Mouse (Mus musculus): ENCODE results near the gene Ces2g. TPM values are rescaled to one million over a fixed set of nuclear protein-coding genes. Genes with fewer than 3 reads are reported as not detected.

The Ces2g gene
- 1 to 10 TPM; 2.9 to 4.1 TPM for total RNA-seq (2021)

DNA sequence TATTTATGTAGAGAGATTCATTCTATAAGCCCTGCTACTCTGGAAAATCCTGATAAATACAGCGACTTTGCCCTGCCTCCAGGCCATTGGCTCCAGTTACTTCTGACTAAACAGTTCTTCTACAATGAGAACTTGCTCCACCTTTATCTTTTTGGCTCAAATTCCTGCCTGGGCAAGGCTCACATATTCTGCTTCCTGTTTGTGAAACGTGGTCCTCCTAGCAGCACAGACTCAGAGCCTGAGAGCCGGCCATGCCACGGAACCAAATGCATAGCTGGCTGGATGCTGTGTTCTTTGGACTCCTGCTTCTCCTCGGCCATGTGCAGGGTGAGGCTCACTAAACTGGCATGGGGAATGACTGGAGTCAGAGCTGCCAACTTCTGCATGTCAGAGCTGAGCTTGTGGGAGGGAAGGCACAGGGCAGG lies at the start of gene Ces2g:
Gene Ces2g, plus strand, starts transcription at position 182 of the 425 bp plus-strand sequence.
- peak; percentile 53 to 59 for DNase-seq
- intact Hi-C loops (cut with DNase I): no loop called here

DNA sequence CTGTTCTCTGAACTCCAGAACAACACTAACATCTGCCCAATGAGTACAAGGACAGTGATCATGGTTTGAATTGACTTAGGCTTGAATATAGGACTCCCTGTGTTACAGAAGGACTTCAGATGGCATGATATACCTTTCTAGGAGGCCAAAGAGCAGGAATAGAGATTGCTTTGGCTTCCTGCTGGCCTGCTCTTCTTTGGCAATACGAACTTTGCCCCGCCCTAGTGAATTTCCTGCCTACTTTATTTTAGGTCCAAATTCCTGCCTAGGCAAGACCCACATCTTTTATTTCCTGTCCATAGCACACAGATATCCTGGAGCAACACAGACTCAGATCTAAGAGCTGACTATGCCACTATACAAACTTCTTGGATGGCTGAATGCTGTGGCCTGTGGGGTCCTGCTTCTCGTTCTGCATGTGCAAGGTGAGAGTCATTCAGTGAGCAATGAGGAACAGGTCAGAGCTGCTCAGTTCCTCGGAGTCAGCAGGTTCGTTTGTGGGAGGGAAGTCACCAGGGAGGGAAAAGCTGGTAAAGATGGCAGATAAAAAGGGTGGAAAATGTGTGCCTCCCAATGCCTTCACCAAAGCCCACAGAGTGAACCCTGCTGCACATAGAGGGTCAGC lies 35.4 kb upstream of the Ces2g start, which contains the start of gene Ces2e:
Gene Ces2e, plus strand, starts transcription at position 289 of the 625 bp plus-strand sequence.
- no peak for DNase-seq

DNA sequence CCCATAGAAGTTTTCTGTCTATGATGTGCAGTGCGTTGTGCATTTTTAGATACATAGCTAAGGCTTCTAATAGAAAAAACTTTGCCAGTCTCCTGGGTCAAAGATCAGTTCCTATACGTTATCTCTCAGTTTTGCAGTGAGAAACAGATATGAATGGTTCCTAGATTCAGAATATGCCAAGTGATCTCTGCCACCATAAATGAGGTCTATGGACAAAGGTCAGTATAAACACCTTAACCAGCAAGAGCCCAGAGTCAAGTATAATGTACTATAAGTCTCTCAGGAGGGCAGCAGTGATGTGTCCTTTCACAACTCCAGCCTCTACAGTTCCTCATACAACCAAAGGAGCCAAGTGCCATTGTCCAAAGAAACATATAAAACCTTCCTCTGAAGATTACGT lies 34.2 kb upstream of the Ces2g start:
- DNase-seq: no peak
- intact Hi-C loops (cut with DNase I): no loop called here

More for the DNA sequence above, 35.4 kb upstream of the Ces2g start, which contains the start of gene Ces2e:
- intact Hi-C loops (cut with DNase I): no loop called here

DNA sequence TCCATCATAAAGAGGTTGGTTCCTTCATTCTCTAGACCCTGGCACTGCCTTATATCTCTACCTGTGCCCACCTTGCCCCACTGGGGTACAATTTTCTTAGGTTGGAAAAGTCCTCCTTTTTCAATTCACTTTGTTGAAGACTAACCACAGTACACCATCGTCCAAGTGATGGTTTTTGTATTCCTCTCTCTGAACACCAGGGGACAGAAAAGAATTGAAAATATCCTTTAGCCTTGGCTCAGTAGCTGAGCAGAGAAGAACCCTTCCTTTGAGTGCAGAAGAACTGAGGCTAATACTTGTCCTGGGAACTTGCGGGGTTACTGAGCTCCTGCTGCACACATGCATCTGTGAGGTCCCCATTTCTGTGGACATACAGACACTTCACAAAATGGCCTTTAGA lies 16.9 kb upstream of the Ces2g start:
- intact Hi-C loops (cut with DNase I): loop anchor here (5.0 kb wide), 1 partner anchor 273 kb away; no protein-coding TSS in a partner anchor
- no peak for DNase-seq

DNA sequence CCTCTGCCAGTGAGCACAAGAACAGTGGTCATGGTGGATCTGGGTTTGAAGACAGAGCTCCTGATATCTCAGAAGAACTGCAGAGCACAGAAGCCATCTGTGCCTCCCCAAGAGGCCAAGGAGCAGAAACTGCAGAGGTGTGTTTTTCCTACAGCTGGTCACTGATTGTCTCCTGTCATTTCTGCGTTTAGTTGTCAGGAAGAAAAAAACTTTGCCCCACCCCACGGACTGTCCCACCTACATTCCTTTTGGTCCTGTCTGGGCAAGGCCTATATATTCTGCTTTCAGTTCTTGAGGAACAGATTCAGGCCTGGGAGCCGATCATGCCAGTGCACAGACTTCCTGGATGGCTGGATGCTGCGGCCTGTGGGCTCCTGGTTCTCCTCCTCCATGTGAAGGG lies 14.5 kb upstream of the Ces2g start, which contains the start of gene Ces2f:
Gene Ces2f, plus strand, starts transcription at position 301 of the 400 bp plus-strand sequence.
- no peak for DNase-seq
- intact Hi-C loops (cut with DNase I): loop anchor here (5.0 kb wide), 1 partner anchor 270 kb away; no protein-coding TSS in a partner anchor

DNA sequence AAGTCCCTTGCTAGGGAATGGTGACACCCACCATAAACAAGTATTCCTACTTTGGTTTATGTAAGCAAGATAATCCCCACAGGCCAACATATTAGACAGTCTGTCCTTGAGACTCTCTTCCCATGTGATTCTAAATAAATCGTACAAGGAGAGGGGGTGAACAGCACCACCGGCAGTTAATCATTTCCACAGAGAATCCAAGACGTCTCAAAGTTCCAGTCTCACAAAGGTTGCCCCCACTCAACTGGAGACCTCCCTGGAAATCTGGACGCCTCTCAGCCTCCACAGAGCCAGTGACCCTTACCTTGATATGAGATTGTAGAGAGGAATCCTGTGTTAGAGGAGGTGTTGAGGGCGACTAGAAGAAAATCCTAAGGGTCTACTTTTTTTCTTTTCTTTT lies 12.5 kb upstream of the Ces2g start:
- DNase-seq: no peak
- intact Hi-C loops (cut with DNase I): loop anchor here (5.0 kb wide), 1 partner anchor 268 kb away; no protein-coding TSS in a partner anchor

DNA sequence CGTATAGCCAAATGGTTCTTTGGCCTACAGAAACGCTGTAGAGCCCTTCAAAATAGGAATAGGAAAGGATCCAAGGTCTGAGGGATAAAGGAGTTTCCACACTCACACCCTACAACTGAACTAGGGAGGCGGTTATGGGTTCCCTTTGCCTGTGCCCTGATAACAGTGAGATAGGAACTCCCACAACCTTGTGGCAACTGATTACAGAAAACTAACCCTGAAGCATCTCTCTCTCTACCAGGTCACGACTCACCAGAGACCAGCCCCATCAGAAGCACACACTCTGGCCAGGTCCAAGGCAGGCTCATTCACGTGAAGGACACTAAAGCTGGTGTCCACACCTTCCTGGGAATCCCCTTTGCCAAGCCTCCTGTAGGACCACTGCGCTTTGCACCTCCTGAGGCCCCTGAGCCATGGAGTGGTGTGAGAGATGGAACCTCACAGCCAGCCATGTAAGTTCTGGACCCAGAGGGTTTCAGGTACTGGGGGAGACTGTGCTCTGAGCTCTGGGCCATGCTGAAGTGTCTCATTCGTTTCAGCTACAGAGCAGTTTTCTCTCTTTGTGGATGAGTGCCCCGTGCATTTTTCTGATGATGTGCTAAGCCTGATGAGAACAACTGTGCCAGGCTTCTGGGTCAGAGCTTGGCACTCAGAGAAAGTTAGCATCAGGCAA lies 847 bp downstream of the Ces2g start:
- intact Hi-C loops (cut with DNase I): no loop called here
- DNase-seq: no peak

DNA sequence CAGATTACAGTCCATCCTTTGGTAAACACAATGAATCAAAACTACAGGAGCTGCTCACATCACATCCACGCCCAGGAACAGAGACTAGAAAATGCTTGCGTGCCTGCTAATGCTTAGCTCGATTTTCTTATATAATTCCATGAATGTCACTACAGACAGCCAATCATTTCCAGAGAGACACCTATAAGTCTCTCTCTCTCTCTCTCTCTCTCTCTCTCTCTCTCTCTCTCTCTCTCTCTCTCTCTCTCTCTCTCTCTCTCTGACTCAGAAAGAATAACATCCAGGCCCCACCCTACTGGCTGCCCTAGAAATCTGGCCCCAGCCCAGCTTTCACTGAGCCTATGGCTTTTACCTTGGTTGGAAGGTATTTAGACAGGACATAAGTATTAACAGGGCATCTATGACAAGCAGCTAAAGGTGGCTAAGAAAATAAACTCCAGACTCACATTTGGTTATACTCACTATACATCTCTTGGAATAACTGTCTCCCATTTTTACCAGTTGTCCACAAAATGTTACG lies 1.9 kb downstream of the Ces2g start:
- intact Hi-C loops (cut with DNase I): no loop called here
- no peak for DNase-seq

DNA sequence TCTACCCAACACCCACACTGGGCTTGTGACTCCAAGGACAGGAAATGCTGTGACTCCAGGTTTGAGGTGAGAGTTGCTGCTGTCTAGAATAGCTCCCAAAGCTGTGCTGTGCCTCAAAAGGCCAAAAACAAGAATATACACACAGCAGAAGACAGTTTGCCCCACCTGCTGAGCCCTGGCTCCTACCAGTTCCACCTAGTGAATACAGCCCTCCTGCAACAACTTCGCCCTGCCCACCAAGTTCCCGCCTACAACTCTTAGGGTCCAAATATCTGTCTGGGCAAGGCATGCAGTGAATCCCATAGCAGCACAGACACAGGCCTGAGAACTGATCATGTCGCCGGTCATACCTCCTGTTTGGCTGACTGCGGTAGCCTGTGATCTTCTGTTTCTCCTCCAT lies 22.6 kb downstream of the Ces2g start:
- intact Hi-C loops (cut with DNase I): no loop called here
- no peak for DNase-seq

DNA sequence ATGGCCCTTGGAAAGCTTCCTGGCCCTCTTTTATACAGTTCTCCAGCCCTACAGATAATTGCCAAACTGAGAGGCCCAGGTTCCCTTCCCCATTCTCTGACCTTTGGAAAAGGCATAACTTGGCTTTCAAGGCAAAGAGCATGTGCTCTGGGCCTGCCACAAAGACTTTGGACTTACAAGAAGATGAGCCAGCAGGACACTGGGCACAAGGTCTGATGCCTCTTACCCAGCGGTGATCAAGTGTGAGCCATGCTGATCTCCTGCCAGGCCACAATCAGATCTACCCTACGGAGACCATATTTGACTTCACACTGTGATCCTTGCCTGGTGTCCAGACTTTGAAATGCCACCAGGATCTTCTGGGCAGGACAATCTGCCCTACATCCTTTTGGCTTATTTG lies 23.4 kb downstream of the Ces2g start:
- intact Hi-C loops (cut with DNase I): no loop called here

DNA sequence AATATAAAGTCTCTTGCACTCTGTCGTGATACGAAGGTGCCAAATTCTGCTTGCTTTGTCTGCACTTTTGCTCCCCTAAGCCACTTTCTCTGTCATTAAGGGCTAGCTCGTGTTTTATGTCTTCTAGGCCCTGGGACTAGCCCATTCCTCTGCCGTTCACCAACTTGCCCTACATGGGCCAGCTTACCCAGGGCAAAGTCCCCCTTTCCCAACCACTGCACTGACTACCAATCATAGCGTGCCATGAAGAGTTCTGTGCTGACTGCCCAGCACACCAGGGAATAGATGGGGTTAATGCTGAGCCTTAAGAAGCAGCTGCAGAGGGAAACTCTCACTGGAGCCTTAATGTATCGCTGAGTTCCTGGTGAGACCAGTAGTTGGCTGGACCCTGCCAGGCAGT lies 36.7 kb downstream of the Ces2g start:
- DNase-seq: no peak
- intact Hi-C loops (cut with DNase I): no loop called here

More for the DNA sequence above, 23.4 kb downstream of the Ces2g start:
- no peak for DNase-seq

DNA sequence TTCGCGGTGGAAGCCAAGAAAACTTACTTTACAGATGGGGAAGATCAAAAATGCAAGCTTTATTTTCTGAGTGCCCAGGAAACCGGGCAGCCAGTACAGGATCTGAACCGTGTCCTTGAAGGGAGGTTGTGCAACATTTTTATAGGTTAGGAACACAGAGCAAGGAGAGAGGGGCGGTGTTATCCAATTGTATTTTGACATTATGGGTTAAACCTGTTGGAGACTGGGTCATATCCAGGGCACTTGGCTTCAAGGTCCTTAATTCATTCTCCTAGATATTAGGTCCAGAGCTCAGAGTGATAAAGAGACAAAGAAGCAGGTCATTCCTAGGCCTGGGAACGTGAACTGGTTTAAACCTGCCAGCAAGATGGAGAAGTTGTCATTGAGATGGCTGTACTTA lies 37.7 kb downstream of the Ces2g start:
- intact Hi-C loops (cut with DNase I): no loop called here

DNA sequence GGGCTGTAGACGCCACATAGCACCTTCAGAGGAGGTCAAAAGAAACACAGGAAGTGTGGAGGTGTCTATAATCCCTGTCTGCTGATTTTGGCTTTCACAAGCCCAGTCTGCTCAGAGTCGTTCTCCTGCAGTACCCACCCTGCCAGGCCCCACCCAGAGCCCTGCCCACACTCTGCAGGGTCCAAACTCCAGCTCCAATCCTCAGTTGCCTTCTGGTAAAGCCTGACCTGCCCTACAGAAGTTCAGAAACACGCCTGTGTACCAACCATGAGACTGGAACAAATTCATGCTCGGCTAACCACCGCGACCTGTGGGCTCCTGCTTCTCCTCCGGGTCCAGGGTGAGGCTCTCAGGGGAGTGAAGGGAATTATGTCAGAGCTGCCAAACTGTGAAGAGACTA lies 39.1 kb downstream of the Ces2g start, which contains the start of gene Ces2h:
Gene Ces2h, plus strand, starts transcription at position 268 of the 400 bp plus-strand sequence.
- intact Hi-C loops (cut with DNase I): no loop called here
- DNase-seq: no peak

More for the DNA sequence above, 37.7 kb downstream of the Ces2g start:
- no peak for DNase-seq

DNA sequence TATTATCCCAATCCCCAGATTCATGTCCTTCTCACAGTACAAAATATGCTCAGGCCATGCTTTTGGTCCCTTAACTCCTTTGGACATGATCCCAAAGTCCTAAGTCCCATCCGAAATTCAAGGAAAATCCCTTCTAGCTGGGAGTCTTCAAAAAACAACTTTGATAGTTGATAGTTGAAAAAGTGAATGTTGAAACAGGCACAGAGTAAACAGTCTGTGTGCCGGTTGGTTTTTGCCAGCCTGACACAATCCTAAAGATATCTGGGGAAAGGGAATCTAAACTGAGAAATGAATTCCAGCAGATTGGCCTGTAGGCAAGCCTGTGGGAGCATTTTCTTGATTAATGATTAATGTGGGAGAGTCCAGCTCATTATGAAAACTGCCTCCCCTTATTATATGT lies 48.5 kb downstream of the Ces2g start:
- intact Hi-C loops (cut with DNase I): no loop called here
- DNase-seq: no peak

DNA sequence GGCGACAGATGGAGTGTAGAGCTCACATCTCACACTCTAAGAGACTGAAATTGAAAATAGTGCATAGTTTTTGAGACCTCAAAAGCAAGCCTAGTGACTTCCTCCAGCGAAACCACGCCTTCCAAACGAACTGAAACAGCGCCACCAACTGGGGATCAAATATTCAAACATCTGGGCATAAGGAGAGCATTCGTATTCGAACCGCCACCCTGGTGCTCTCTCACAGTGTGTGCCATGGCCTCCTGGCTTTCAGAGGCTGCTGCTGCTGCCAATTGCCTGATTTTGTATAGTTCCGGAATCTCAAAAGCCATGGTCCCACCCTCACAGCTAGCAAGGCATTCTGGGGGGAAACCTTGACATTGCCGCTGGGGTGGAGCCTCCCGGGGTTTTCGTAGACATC lies 49.6 kb downstream of the Ces2g start:
- intact Hi-C loops (cut with DNase I): no loop called here
- DNase-seq: no peak

DNA sequence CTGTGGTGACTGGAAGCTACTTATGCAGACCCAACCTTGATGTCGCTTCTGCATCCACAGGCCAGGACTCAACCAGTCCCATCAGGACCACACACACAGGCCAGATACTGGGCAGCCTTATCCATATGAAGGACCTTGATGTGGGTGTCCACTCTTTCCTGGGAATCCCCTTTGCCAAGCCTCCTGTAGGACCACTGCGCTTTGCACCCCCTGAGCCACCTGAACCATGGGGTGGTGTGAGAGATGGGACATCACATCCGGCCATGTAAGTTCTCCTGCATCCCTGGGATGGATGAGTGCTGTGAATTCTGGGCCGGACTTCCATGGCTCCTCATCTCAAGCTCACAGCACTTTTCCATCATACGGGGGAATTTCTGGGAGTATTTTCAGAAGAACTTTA lies 52.9 kb downstream of the Ces2g start:
- DNase-seq: no peak
- intact Hi-C loops (cut with DNase I): no loop called here

Other genes starting within 250 kb of the Ces2g start
- gene Ces2a, start 227.7 kb upstream of the Ces2g start, total RNA-seq (2021): not detected
- gene Ces2b, start 130.1 kb upstream of the Ces2g start, total RNA-seq (2021): under 1 TPM; 0.22 to 0.28 TPM
- gene Ces2c, start 114.7 kb upstream of the Ces2g start, total RNA-seq (2021): not detected
- gene Ces2e, start 35.5 kb upstream of the Ces2g start, total RNA-seq (2021): 1 to 10 TPM; 1.2 to 1.5 TPM
- gene Ces2f, start 14.4 kb upstream of the Ces2g start, total RNA-seq (2021): not detected
- not detected for gene Ces2h, start 39.1 kb downstream of the Ces2g start, total RNA-seq (2021)
- gene Ces3a, start 86.9 kb downstream of the Ces2g start, total RNA-seq (2021): not detected
- gene Ces3b, start 122.0 kb downstream of the Ces2g start, total RNA-seq (2021): not detected
- gene Ces4a, start 170.1 kb downstream of the Ces2g start, total RNA-seq (2021): not detected
- gene Cbfb, start 209.0 kb downstream of the Ces2g start, total RNA-seq (2021): 10 to 100 TPM; 21.5 to 24.1 TPM